In the genomic region with DNA sequence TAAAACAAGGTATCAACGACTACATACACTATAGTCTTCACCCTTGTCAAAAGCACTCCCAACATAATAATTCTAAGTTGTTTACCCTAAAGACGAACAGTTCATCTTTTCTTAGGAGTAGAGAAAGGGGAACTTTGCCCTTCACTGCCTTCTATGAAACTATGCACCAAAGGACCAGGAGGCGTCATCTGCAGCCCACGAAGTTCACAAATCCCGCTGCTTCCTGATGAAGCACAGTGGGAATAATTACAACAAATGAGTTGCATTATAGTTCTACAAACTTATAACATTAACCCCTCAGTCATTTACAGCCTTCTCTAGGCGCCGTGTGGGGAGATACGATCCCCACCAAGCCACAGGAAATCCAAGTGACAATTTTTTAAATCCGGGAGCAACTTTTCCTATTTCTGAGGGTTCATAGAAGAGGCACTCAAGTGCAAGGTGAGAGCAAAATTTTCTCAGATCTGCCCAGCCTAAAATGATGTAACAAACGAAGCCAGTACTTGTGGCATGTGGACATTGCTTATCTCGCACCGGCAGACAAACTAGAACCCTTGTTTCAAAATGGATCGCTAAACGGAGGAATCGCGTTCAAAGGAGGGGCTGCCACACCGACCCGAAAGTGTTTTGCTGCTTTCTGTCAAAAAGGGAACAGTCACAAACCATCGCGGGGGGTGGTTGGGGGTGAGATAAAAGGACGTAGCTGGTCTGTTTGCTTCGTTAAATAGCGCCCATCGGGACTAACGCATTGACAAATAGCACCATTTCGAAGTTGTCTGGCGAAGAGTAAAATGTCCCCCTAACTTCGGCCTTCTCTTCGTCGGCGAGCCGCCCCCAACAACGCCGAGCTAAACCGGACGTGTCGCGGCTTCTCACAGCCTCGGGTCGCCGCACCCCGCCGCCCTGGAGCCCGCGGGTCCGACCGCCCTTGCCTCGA, we compare ENCODE assay signal across 8 mouse cellular contexts. TPM values are rescaled to one million over a fixed set of nuclear protein-coding genes. Genes with fewer than 3 reads are reported as not detected.
DNase-seq lines count a peak whose midpoint lies in the region; ATAC-seq lines count a peak whose summit lies in the region.

No protein-coding gene starts in this region.

- no peaks in the 10 kb centered on the region for H3K36me3 ChIP-seq in heart, embryonic 11.5 days (ENCODE audit: control insufficient read depth, insufficient read depth, low read length)
- peaks cover 8% of the 10 kb centered on the region for H3K36me3 ChIP-seq in heart, embryonic 13.5 days
- H3K36me3 ChIP-seq in midbrain, embryonic 15.5 days (replicated peaks) = no peaks in the 10 kb centered on the region

- H3K9ac ChIP-seq in heart, embryonic 11.5 days (ENCODE audit: low read depth, low read length) = peak overlapping the region; percentile 99
- H3K9ac ChIP-seq in heart, embryonic 13.5 days = peak overlapping the region; percentile 98
- H3K9ac ChIP-seq in midbrain, embryonic 15.5 days = peak overlapping the region; percentile 100

- peaks cover 19% of the 10 kb centered on the region for H3K4me1 ChIP-seq in heart, embryonic 11.5 days (ENCODE audit: control insufficient read depth, insufficient read depth, low read length)
- peaks cover 37% of the 10 kb centered on the region for H3K4me1 ChIP-seq in heart, embryonic 13.5 days
- peaks cover 32% of the 10 kb centered on the region for H3K4me1 ChIP-seq in midbrain, embryonic 15.5 days

- H3K27me3 ChIP-seq in heart, embryonic 11.5 days (ENCODE audit: control insufficient read depth, insufficient read depth, low read length) = no peaks in the 10 kb centered on the region
- H3K27me3 ChIP-seq in heart, embryonic 13.5 days (replicated peaks) = no peaks in the 10 kb centered on the region
- H3K27me3 ChIP-seq in midbrain, embryonic 15.5 days (replicated peaks) = no peaks in the 10 kb centered on the region

- ATAC-seq in heart, embryonic 11.5 days (replicated peaks; ENCODE audit: insufficient number of reproducible peaks, low FRiP score, low TSS enrichment) = no peak
- no peak for ATAC-seq in heart, embryonic 13.5 days (ENCODE audit: extremely low read depth, insufficient number of reproducible peaks, low FRiP score, low TSS enrichment)
- ATAC-seq in midbrain, embryonic 15.5 days (replicated peaks) = no peak

- 5% methylated on average over 48 of the region's 48 CpGs for WGBS in heart, embryonic 11.5 days (ENCODE audit: insufficient replicate concordance)
- 4% methylated on average over 48 of the region's 48 CpGs for WGBS in heart, embryonic 13.5 days
- 4% methylated on average over 48 of the region's 48 CpGs for WGBS in midbrain, embryonic 15.5 days

- H3K4me2 ChIP-seq in heart, embryonic 11.5 days = peak overlapping the region; percentile 83
- peak overlapping the region; percentile 92 for H3K4me2 ChIP-seq in heart, embryonic 13.5 days
- peak overlapping the region; percentile 92 for H3K4me2 ChIP-seq in midbrain, embryonic 15.5 days

- no peak for DNase-seq in heart, postnatal 25 days (ENCODE audit: low spot score)
- DNase-seq in brain, adult 2 months (ENCODE audit: low read depth, low spot score) = peak; percentile 32
- DNase-seq in kidney, postnatal 25 days = peak; percentile 13 to 40
- no peak for DNase-seq in gastrocnemius, postnatal 36 days
- DNase-seq in adrenal gland, postnatal 25 days = no peak

- no peaks in the 10 kb centered on the region for H3K9me3 ChIP-seq in heart, embryonic 11.5 days (replicated peaks; ENCODE audit: control insufficient read depth, low read length)
- H3K9me3 ChIP-seq in heart, embryonic 13.5 days = no peaks in the 10 kb centered on the region
- no peaks in the 10 kb centered on the region for H3K9me3 ChIP-seq in midbrain, embryonic 15.5 days

- peak overlapping the region; percentile 96 for H3K4me3 ChIP-seq in heart, embryonic 11.5 days (ENCODE audit: low read depth, low read length)
- peak overlapping the region; percentile 78 for H3K4me3 ChIP-seq in heart, embryonic 13.5 days
- peak overlapping the region; percentile 100 for H3K4me3 ChIP-seq in midbrain, embryonic 15.5 days

- intact Hi-C loops in heart, postnatal 25 days (cut with DNase I) = loop anchor here (2.0 kb wide), 1 partner anchor 23 kb away; no protein-coding TSS in a partner anchor
- intact Hi-C loops in gastrocnemius, postnatal 36 days (cut with DNase I) = no loop called here

- H3K27ac ChIP-seq in heart, embryonic 11.5 days (ENCODE audit: low read depth, low read length) = peak overlapping the region; percentile 97
- H3K27ac ChIP-seq in heart, embryonic 13.5 days (replicated peaks) = peak overlapping the region; percentile 92
- peak overlapping the region; percentile 97 for H3K27ac ChIP-seq in midbrain, embryonic 15.5 days

RNA-seq across cellular contexts. Expression of a gene that starts 1.3 kb away (rescaled TPM):
- 47.3 and 55.0 TPM in 2 replicates for polyA plus RNA-seq in heart, embryonic 11.5 days (2014; fragmentation: Nextera tagmentation; extraction: Ambion mirVana)
- total RNA-seq in heart, postnatal 25 days (2021) = 100 to 1,000 TPM; 112 to 121 TPM
- 41.8 and 44.8 TPM in 2 replicates for polyA plus RNA-seq in heart, embryonic 13.5 days (2015; fragmentation: Nextera tagmentation; extraction: Ambion mirVana)
- 74.9 and 79.0 TPM in 2 replicates for polyA plus RNA-seq in midbrain, embryonic 15.5 days (2015; fragmentation: Nextera tagmentation; extraction: Ambion mirVana)
- total RNA-seq in gastrocnemius, postnatal 36 days (2021) = 10 to 100 TPM; 85.5 to 94.4 TPM
- total RNA-seq in adrenal gland, postnatal 25 days (2021) = 294 and 300 TPM in 2 replicates

RNA-seq across cellular contexts. Expression of a gene that starts 25.5 kb away (rescaled TPM):
- 91.3 and 94.6 TPM in 2 replicates for polyA plus RNA-seq in heart, embryonic 11.5 days (2014; fragmentation: Nextera tagmentation; extraction: Ambion mirVana)
- total RNA-seq in heart, postnatal 25 days (2021) = 10 to 100 TPM; 24.8 to 27.1 TPM
- polyA plus RNA-seq in heart, embryonic 13.5 days (2015; fragmentation: Nextera tagmentation; extraction: Ambion mirVana) = 73.6 and 74.6 TPM in 2 replicates
- polyA plus RNA-seq in midbrain, embryonic 15.5 days (2015; fragmentation: Nextera tagmentation; extraction: Ambion mirVana) = 85.8 and 86.7 TPM in 2 replicates
- 10 to 100 TPM in 1 of 2 experiments, 1 to 10 TPM in 1; 8.7 to 11.9 TPM for total RNA-seq in gastrocnemius, postnatal 36 days (2021)
- total RNA-seq in adrenal gland, postnatal 25 days (2021) = 38.0 and 44.5 TPM in 2 replicates

RNA-seq across cellular contexts. Expression of a gene that starts 25.7 kb away (rescaled TPM):
- polyA plus RNA-seq in heart, embryonic 11.5 days (2014; fragmentation: Nextera tagmentation; extraction: Ambion mirVana) = 13.2 and 13.9 TPM in 2 replicates
- 10 to 100 TPM; 29.5 to 30.1 TPM for total RNA-seq in heart, postnatal 25 days (2021)
- polyA plus RNA-seq in heart, embryonic 13.5 days (2015; fragmentation: Nextera tagmentation; extraction: Ambion mirVana) = 9.2 TPM in 2 replicates
- 14.7 and 21.6 TPM in 2 replicates for polyA plus RNA-seq in midbrain, embryonic 15.5 days (2015; fragmentation: Nextera tagmentation; extraction: Ambion mirVana)
- total RNA-seq in gastrocnemius, postnatal 36 days (2021) = 10 to 100 TPM; 21.8 to 22.9 TPM
- total RNA-seq in adrenal gland, postnatal 25 days (2021) = 16.0 and 21.1 TPM in 2 replicates

Comparison
In these comparisons a context has a peak if more than half of its experiments do, and no peak if none do; other contexts are left out.
1. DNase-seq: peak in brain, adult 2 months (single experiment) and kidney, postnatal 25 days (2 of 2); none in heart, postnatal 25 days (single experiment), gastrocnemius, postnatal 36 days (0 of 2) and adrenal gland, postnatal 25 days (single experiment).
2. Peak in every context shown above with its lines, with median percentiles within 50 percentile points of each other: H3K27ac ChIP-seq, H3K4me2 ChIP-seq, H3K4me3 ChIP-seq and H3K9ac ChIP-seq.